Mouse (Mus musculus) liver, embryonic 12.5 days (tissue): Measurements from ENCODE around the gene Ap1m2. TPM values are rescaled to one million over a fixed set of nuclear protein-coding genes. Genes with fewer than 3 reads are reported as not detected.

Experiments
- ATAC-seq: fragments of 200-750 bp; cut with Nextera tagmentation; 2 replicates; pipeline ENCODE4 v1.8.0; 2017; ENCODE audit warnings: moderate number of reproducible peaks, mild to moderate bottlenecking, moderate library complexity
- H3K27ac ChIP-seq: fragments of 300-500 bp; sonication (generic); 2 replicates; pipeline ENCODE4 v1.5.1; 2016; ENCODE audit warnings: mild to moderate bottlenecking
- H3K27me3 ChIP-seq: fragments of 300-500 bp; sonication (generic); replicated peaks from 2 replicates; pipeline ENCODE4 v1.6.1; 2016; ENCODE audit warnings: mild to moderate bottlenecking, moderate library complexity
- H3K36me3 ChIP-seq: fragments of 300-500 bp; sonication (generic); 2 replicates; pipeline ENCODE4 v1.6.1; 2016; ENCODE audit warnings: mild to moderate bottlenecking, moderate library complexity
- H3K4me1 ChIP-seq: fragments of 300-500 bp; sonication (generic); 2 replicates; pipeline ENCODE4 v1.6.1; 2016
- H3K4me2 ChIP-seq: fragments of 300-500 bp; sonication (generic); 2 replicates; pipeline ENCODE4 v1.6.1; 2016; ENCODE audit warnings: mild to moderate bottlenecking, moderate library complexity
- H3K4me3 ChIP-seq: fragments of 300-500 bp; sonication (generic); 2 replicates; pipeline ENCODE4 v1.5.1; 2016; ENCODE audit warnings: mild to moderate bottlenecking, moderate library complexity
- H3K9ac ChIP-seq: fragments of 300-500 bp; sonication (generic); 2 replicates; pipeline ENCODE4 v1.6.1; 2016; ENCODE audit warnings: mild to moderate bottlenecking, moderate library complexity
- H3K9me3 ChIP-seq: fragments of 300-500 bp; sonication (generic); replicated peaks from 2 replicates; pipeline ENCODE4 v1.6.1; 2016; ENCODE audit warnings: mild to moderate bottlenecking, moderate library complexity
- WGBS: fragments of 180-500 bp; shearing (Covaris S2); methylation state at CpG from one replicate; pipeline ENCODE4 v1.1.7; 2016; ENCODE audit not compliant: insufficient replicate concordance; 5-methylcytosine and 5-hydroxymethylcytosine counted together
- polyA plus RNA-seq: library from polyadenylated mRNA; unstranded; fragments of >200 nt; fragmentation: Nextera tagmentation; extraction: Ambion mirVana; gene quantifications from 2 replicates; pipeline ENCODE4 v1.2.1, GENCODE M21; 2016

The Ap1m2 gene
- polyA plus RNA-seq = 0.10 and 0.25 TPM in 2 replicates

- Histone ChIP-seq H3K36me3 (no peaks in the 10 kb centered on the region), H3K9ac (0 out of 2 replicates have a peak within 1 kb of the TSS, but pooled peaks have one; percentile 3), H3K27ac (no peak within 1 kb of the TSS), H3K27me3 (peaks cover 19% of the 10 kb centered on the region), H3K9me3 (no peaks in the 10 kb centered on the region), H3K4me2 (peak within 1 kb of the TSS; percentile 29; the same call in 1 of the 2 replicates), H3K4me1 (peaks cover 56% of the 10 kb centered on the region), H3K4me3 (peak within 1 kb of the TSS; percentile 9; the same call in 1 of the 2 replicates)
- ATAC-seq = no peak
- WGBS = 23% methylated on average over 35 of the region's 35 CpGs
These were observed at the start of gene Ap1m2 for GRCm38 (mm10) chr9:21312134-21312533. Gene Ap1m2 (minus strand): TSS chr9:21312337.

GRCm38 (mm10) chr9:21356981-21357718 is 45.0 kb upstream of the Ap1m2 start:
- peaks cover 17% of the 10 kb centered on the region for H3K36me3 ChIP-seq
- peak; percentile 57 for ATAC-seq
- no peak overlapping the region for H3K4me2 ChIP-seq

GRCm38 (mm10) chr9:21354796-21355195 is 42.7 kb upstream of the Ap1m2 start:
- Histone ChIP-seq H3K9ac (no peak overlapping the region), H3K27me3 (no peaks in the 10 kb centered on the region; the same call in 1 of the 2 replicates), H3K9me3 (no peaks in the 10 kb centered on the region), H3K4me3 (no peak overlapping the region), H3K4me1 (peaks cover 26% of the 10 kb centered on the region), H3K4me2 (no peak overlapping the region), H3K36me3 (peaks cover 33% of the 10 kb centered on the region), H3K27ac (no peak overlapping the region)
- no peak for ATAC-seq
- WGBS = 84% methylated on average over 6 of the region's 6 CpGs

More at GRCm38 (mm10) chr9:21356981-21357718, 45.0 kb upstream of the Ap1m2 start:
- 0% methylated on average over 1 of the region's 1 CpGs for WGBS
- H3K27me3 ChIP-seq = peaks cover 16% of the 10 kb centered on the region; the same call in 1 of the 2 replicates
- H3K27ac ChIP-seq = no peak overlapping the region
- H3K9ac ChIP-seq = no peak overlapping the region
- no peak overlapping the region for H3K4me3 ChIP-seq
- no peaks in the 10 kb centered on the region for H3K9me3 ChIP-seq
- peaks cover 18% of the 10 kb centered on the region for H3K4me1 ChIP-seq

GRCm38 (mm10) chr9:21353373-21353686 is 41.2 kb upstream of the Ap1m2 start:
- 56% methylated on average over 2 of the region's 2 CpGs for WGBS
- H3K4me2 ChIP-seq = peak overlapping the region; percentile 28
- H3K36me3 ChIP-seq = peaks cover 46% of the 10 kb centered on the region
- no peaks in the 10 kb centered on the region for H3K9me3 ChIP-seq
- no peaks in the 10 kb centered on the region for H3K27me3 ChIP-seq
- H3K27ac ChIP-seq = peak overlapping the region; percentile 70; the same call in 1 of the 2 replicates
- H3K4me3 ChIP-seq = no peak overlapping the region
- H3K4me1 ChIP-seq = peaks cover 26% of the 10 kb centered on the region
- peak overlapping the region; percentile 15; the same call in 1 of the 2 replicates for H3K9ac ChIP-seq
- no peak for ATAC-seq

GRCm38 (mm10) chr9:21352463-21353372 is 40.6 kb upstream of the Ap1m2 start:
- peak overlapping the region; percentile 15; the same call in 1 of the 2 replicates for H3K9ac ChIP-seq
- peaks cover 26% of the 10 kb centered on the region for H3K4me1 ChIP-seq
- WGBS = 11% methylated on average over 20 of the region's 20 CpGs
- H3K27me3 ChIP-seq = no peaks in the 10 kb centered on the region
- H3K9me3 ChIP-seq = no peaks in the 10 kb centered on the region
- no peak overlapping the region for H3K4me3 ChIP-seq
- peaks cover 52% of the 10 kb centered on the region for H3K36me3 ChIP-seq
- H3K4me2 ChIP-seq = peak overlapping the region; percentile 28
- H3K27ac ChIP-seq = peak overlapping the region; percentile 70
- ATAC-seq = peak; percentile 56

GRCm38 (mm10) chr9:21351702-21352377 is 39.7 kb upstream of the Ap1m2 start:
- Histone ChIP-seq H3K27me3 (no peaks in the 10 kb centered on the region), H3K4me3 (no peak overlapping the region), H3K36me3 (peaks cover 56% of the 10 kb centered on the region), H3K9me3 (no peaks in the 10 kb centered on the region), H3K4me1 (peaks cover 26% of the 10 kb centered on the region), H3K4me2 (peak overlapping the region; percentile 28), H3K9ac (no peak overlapping the region), H3K27ac (no peak overlapping the region)
- WGBS = 68% methylated on average over 4 of the region's 4 CpGs
- no peak for ATAC-seq

- H3K4me2 ChIP-seq = no peak overlapping the region
- H3K27ac ChIP-seq = no peak overlapping the region
- no peaks in the 10 kb centered on the region for H3K9me3 ChIP-seq
- no peak overlapping the region for H3K4me3 ChIP-seq
- no peak overlapping the region for H3K9ac ChIP-seq
- H3K27me3 ChIP-seq = no peaks in the 10 kb centered on the region
- H3K36me3 ChIP-seq = peaks cover 61% of the 10 kb centered on the region
- no peak for ATAC-seq
- WGBS = 66% methylated on average over 7 of the region's 7 CpGs
- H3K4me1 ChIP-seq = peaks cover 26% of the 10 kb centered on the region
These were observed 39.0 kb upstream of the Ap1m2 start for GRCm38 (mm10) chr9:21351178-21351577.

- Histone ChIP-seq H3K36me3 (peaks cover 62% of the 10 kb centered on the region), H3K9ac (no peak overlapping the region), H3K27me3 (no peaks in the 10 kb centered on the region), H3K27ac (no peak overlapping the region), H3K9me3 (no peaks in the 10 kb centered on the region), H3K4me2 (no peak overlapping the region), H3K4me3 (no peak overlapping the region), H3K4me1 (peaks cover 19% of the 10 kb centered on the region)
- 66% methylated on average over 3 of the region's 3 CpGs for WGBS
- ATAC-seq = no peak
These were observed 36.0 kb upstream of the Ap1m2 start for GRCm38 (mm10) chr9:21348152-21348551.

GRCm38 (mm10) chr9:21346627-21347365 is 34.7 kb upstream of the Ap1m2 start:
- Histone ChIP-seq H3K4me3 (no peak overlapping the region), H3K27ac (no peak overlapping the region), H3K27me3 (no peaks in the 10 kb centered on the region), H3K4me1 (peaks cover 6% of the 10 kb centered on the region), H3K9me3 (no peaks in the 10 kb centered on the region), H3K4me2 (no peak overlapping the region), H3K9ac (no peak overlapping the region), H3K36me3 (peaks cover 75% of the 10 kb centered on the region)
- no peak for ATAC-seq
- 83% methylated on average over 16 of the region's 16 CpGs for WGBS

- no peak overlapping the region for H3K4me2 ChIP-seq
- WGBS = 72% methylated on average over 4 of the region's 4 CpGs
- no peak for ATAC-seq
- H3K27ac ChIP-seq = no peak overlapping the region
- H3K4me1 ChIP-seq = peaks cover 4% of the 10 kb centered on the region; the same call in 1 of the 2 replicates
- H3K4me3 ChIP-seq = no peak overlapping the region
- no peak overlapping the region for H3K9ac ChIP-seq
- H3K27me3 ChIP-seq = no peaks in the 10 kb centered on the region
- peaks cover 53% of the 10 kb centered on the region for H3K36me3 ChIP-seq
- H3K9me3 ChIP-seq = no peaks in the 10 kb centered on the region
These were observed 28.3 kb upstream of the Ap1m2 start for GRCm38 (mm10) chr9:21340411-21340810.

GRCm38 (mm10) chr9:21337652-21338051 is 25.5 kb upstream of the Ap1m2 start:
- H3K9me3 ChIP-seq = no peaks in the 10 kb centered on the region
- H3K27ac ChIP-seq = no peak overlapping the region
- ATAC-seq = no peak
- H3K36me3 ChIP-seq = peaks cover 37% of the 10 kb centered on the region
- H3K27me3 ChIP-seq = no peaks in the 10 kb centered on the region
- no peak overlapping the region for H3K9ac ChIP-seq
- H3K4me1 ChIP-seq = peaks cover 13% of the 10 kb centered on the region
- peak overlapping the region; percentile 18; the same call in 1 of the 2 replicates for H3K4me2 ChIP-seq
- H3K4me3 ChIP-seq = no peak overlapping the region
- 71% methylated on average over 20 of the region's 20 CpGs for WGBS
